Mouse (Mus musculus) Patski (cell line): ENCODE data around the gene Adk. TPM values are rescaled to one million over a fixed set of nuclear protein-coding genes. Genes with fewer than 3 reads are reported as not detected.

Experiments
- ATAC-seq: fragments of 100-300 bp; one replicate; pipeline ENCODE4 v1.8.0; 2021
- CTCF ChIA-PET: fragments of 350-600 bp; sonication (Branson Sonifier 250); formaldehyde crosslinking; loops from one replicate; lab custom pipeline; 2022; ENCODE audit warnings: inconsistent platforms; lab: Charles Lee
- POLR2A ChIA-PET: fragments of 350-600 bp; sonication (Branson Sonifier 250); formaldehyde crosslinking; loops from one replicate; lab custom pipeline; 2022; ENCODE audit warnings: antibody characterized with exemption, inconsistent platforms; lab: Charles Lee
- DNase-seq: peaks from one replicate; pipeline ENCODE4 v3.0.0-alpha.2; 2011; ENCODE audit warnings: low read depth, low spot score
- H3K27me3 ChIP-seq: fragments of 371-371 bp; one replicate; pipeline ENCODE4 v1.5.1; 2021
- CTCF ChIP-seq: fragments of 100-300 bp; IDR thresholded peaks from one replicate; pipeline ENCODE4 v1.5.1; 2021
- in situ Hi-C: fragments of 300-500 bp; cut with MboI; formaldehyde crosslinking; loops from 3 replicates; pipeline ENCODE4 v1.11.1; 2018; ENCODE audit warnings: low pct_unique_long_range_greater_than_20kb, mixed read lengths
- polyA plus RNA-seq: library from polyadenylated mRNA; unstranded; gene quantifications from one replicate; pipeline ENCODE4 v1.2.3, GENCODE M21; 2021

Adk gene
- polyA plus RNA-seq, 1 experiment from 2014 or later = 55.1 TPM

DNA sequence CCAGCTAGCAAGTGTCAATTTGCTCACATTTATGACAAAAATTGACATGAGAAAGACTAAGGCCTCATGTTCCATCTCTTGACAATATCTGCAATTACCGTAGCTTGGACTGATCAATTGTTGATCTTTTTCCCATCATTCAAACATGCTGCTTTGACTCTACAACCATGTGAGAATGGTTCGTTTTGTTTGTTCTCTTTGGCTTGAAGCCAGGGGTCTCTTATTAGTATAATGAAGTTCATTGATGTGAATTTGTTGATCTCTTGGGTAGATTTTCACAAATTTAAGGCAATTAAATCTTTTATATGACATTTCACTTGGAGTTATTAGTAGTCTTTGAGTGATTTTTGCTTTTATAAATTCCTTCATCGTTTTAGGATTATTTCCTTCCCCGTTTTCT is 229.1 kb downstream of the Adk start:
- ChIA-PET POLR2A (no interaction called here), CTCF (no interaction called here)
- H3K27me3 ChIP-seq = no peaks in the 10 kb centered on the region
- ATAC-seq (no peak), DNase-seq (no peak)
- in situ Hi-C loops = no loop called here
- TF ChIP-seq CTCF = no peak

DNA sequence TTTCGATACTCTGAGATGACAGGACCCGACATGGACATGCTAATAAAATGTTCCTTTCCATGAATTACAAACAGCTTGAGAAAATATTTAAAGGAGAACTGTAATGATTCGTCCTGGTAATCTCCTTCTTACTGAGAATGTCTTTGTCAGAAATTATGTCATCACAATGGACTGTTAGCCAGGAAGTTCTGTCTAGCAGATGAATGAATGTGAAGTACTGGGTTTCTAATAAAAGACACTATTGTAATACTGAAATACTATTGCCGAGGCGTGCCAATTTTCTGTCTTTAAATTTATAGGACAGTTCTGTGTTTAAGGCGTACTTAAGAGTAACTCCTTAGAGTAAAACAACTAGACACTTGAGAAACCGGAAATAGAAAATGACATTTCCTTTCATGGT is 231.7 kb downstream of the Adk start:
- TF ChIP-seq CTCF = no peak
- no peak for ATAC-seq
- no peak for DNase-seq
- in situ Hi-C loops = no loop called here
- ChIA-PET CTCF (no interaction called here), POLR2A (no interaction called here)
- H3K27me3 ChIP-seq = no peaks in the 10 kb centered on the region

DNA sequence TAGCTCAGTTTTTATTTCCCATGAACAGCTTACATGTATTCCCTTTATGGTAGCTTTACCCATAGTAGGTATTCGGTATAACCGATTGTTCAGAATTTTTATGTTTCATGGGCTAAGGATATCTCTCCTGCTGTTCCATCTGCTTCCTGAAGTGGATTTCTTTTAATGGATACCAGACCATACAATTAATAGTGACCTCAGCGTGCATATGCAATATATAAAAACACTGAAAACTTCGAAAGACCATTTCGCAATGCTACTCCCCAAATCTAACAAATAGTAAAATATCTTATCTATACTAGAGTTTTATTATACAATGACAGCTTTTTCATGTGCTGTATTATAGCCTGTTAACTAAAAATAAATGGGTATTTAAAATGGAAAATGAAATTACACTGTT is 232.5 kb downstream of the Adk start:
- DNase-seq = no peak
- no peak for ATAC-seq
- TF ChIP-seq CTCF = no peak
- in situ Hi-C loops = no loop called here
- ChIA-PET POLR2A (no interaction called here), CTCF (no interaction called here)
- H3K27me3 ChIP-seq = no peaks in the 10 kb centered on the region

DNA sequence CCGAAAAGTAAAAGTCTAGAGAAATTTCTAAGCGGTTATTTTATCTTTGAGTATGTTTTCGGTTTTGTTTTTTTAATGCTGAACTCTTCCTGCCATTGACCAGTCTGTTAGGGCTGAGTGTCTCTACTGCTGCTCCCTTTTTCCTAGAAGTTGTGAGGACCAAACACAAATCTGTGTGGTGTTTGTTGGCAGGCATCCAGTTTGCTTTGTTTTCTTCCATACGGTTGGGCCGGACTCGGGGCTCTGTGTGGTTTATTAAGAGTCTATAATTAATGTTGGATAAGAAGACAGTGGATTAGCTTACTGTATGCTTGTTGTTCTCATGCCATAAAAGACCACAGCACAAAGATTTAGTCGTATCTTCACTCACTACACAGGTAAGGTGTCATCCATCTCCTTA is 233.9 kb downstream of the Adk start:
- ATAC-seq = no peak
- POLR2A ChIA-PET = no interaction called here
- TF ChIP-seq CTCF = no peak
- CTCF ChIA-PET = interaction anchor here (1.1 to 1.3 kb wide), 2 partner anchors 9 to 12 kb away, joined by 4 read pairs; no protein-coding TSS in a partner anchor
- in situ Hi-C loops = no loop called here
- DNase-seq = no peak
- H3K27me3 ChIP-seq = no peaks in the 10 kb centered on the region

DNA sequence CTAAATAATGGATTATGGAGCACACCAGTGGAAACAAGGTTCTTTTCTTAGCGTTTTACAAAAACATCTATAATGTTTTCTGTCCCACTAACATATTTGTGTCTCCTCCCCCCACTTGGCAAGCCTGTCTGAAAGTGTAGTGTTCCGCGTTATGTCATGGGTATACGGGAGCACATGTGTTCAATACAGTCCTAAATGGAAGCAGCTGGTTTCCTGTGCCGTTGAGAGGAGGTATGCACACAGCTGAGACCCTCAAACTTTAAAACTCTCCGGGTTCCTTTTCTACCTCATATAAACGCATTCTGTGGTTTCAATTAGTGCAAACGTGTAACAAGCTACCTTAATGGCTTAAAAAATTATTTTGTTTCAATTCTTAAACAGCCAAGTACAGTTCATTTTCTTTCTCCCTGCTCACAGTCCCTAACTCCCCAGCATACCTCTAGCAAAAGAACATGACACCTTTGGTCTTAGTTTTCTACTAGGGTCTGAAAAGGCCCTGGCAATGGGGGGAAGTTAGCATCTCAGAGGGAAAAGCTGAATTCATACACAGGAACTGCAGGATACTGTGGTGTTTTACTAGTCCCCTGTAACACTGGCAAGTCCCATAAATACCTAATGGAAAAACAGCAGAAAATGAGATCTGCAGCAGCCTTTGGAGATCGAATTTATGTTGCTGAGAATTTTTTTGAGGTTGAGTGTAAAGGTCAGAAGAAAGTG is 235.5 kb downstream of the Adk start:
- POLR2A ChIA-PET = no interaction called here
- no peak for ATAC-seq
- in situ Hi-C loops = no loop called here

DNA sequence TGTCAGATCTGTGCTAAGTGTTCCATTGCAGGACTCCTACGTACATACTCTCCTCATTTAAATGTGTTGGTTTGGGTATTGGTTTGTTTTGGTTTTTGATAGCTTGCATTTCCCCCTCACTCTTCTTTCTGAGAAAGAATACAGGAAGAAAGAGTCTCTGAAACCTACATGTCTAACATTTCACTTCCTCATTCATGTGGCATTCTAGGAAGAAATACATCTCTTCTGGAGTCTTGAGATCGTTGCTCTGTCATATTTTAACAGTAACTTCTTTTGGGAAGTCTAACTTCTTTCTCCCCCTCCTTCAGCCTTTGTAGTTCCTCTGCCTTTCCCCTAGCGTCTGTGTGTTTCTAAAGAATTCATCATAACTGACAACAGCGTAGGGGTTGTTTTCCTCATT is 247.4 kb downstream of the Adk start:
- CTCF ChIA-PET = no interaction called here
- ATAC-seq = no peak
- TF ChIP-seq CTCF = no peak

More for the DNA sequence above, 235.5 kb downstream of the Adk start:
- TF ChIP-seq CTCF = no peak
- no peaks in the 10 kb centered on the region for H3K27me3 ChIP-seq
- CTCF ChIA-PET = interaction anchor here (1.3 kb wide), 1 partner anchor 10 kb away, joined by 4 read pairs; no protein-coding TSS in a partner anchor
- DNase-seq = no peak

DNA sequence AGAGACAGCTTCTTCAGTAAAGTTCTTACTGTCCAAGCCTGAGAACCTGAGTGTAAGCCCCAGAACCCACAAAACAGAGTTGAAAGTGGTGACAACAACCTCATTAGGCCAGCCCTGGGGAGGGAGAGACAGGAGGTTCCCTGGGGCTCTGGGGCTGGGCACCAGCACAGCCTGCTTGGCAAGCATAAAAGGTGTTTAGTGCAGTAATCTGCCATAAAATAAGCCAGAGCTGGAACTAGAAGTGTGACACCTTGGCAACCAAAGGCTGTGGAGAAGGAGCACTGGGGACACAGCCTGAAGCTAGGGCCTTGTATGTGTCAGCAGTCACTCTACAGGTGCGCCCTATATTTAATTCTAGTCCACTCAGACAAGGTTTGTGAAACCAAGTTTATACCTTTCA is 252.4 kb downstream of the Adk start:
- ATAC-seq (no peak), DNase-seq (no peak)
- CTCF ChIA-PET = no interaction called here
- POLR2A ChIA-PET = interaction anchor here (0.8 kb wide), 1 partner anchor 48 kb away, joined by 4 read pairs; no protein-coding TSS in a partner anchor
- no peaks in the 10 kb centered on the region for H3K27me3 ChIP-seq
- in situ Hi-C loops = no loop called here
- TF ChIP-seq CTCF = no peak

More for the DNA sequence above, 247.4 kb downstream of the Adk start:
- no peak for DNase-seq
- POLR2A ChIA-PET = interaction anchor here (0.6 kb wide), 1 partner anchor 23 kb away, joined by 3 read pairs; no protein-coding TSS in a partner anchor
- no peaks in the 10 kb centered on the region for H3K27me3 ChIP-seq
- in situ Hi-C loops = no loop called here

DNA sequence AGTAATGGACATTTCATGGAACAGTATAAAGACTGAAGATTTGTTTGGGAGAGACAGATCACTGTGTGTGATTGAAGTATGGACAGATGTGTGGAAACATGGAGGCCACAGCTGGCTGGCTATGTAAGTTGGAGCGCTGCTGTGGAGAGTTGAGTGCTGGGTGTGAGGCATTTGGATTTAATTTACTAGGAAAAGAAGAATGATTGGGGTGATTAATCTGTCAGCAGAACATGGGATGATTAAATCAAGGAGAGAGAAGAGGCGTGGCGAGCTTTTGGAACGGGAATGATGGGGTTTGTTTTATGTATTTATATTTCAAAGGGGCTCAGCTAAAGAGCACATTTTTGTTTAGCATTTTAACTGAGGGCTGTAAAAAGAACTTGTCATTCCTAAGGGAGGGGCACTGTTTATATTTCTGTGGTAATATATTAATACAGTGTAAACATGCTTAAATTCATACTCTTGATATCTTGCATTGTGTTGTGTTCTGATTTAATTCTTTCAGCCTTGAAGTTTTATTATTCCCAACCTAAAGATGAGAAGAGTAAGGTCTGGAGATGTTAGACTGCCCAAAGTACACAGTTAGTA is 256.1 kb downstream of the Adk start:
- CTCF ChIA-PET = no interaction called here
- no peaks in the 10 kb centered on the region for H3K27me3 ChIP-seq
- POLR2A ChIA-PET = no interaction called here
- ATAC-seq (no peak), DNase-seq (no peak)
- TF ChIP-seq CTCF = no peak
- in situ Hi-C loops = no loop called here

DNA sequence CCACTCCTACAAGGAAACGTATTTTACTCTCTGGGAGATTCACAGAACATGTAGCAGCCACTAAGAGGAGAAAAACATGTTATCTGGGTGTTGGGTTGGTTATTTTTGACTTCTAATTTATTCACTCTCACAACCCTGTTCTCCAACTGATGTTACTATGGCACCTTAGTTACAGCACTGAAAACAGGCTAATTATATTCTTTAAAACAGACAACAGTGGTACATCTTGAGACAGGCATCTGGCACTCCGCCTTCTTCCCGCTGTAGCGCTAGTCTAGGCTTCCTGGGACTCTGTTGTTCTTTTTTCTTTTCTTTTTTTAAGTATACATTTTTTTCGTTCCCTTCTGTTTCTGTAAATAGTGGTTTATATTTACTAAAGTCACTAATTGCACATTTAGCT is 258.2 kb downstream of the Adk start:
- ChIA-PET CTCF (no interaction called here), POLR2A (interaction anchor here (0.6 kb wide), 1 partner anchor 316 kb away, joined by 3 read pairs; no protein-coding TSS in a partner anchor)
- DNase-seq = no peak
- no peak for ATAC-seq
- no peak for TF ChIP-seq CTCF
- H3K27me3 ChIP-seq = no peaks in the 10 kb centered on the region
- in situ Hi-C loops = no loop called here

DNA sequence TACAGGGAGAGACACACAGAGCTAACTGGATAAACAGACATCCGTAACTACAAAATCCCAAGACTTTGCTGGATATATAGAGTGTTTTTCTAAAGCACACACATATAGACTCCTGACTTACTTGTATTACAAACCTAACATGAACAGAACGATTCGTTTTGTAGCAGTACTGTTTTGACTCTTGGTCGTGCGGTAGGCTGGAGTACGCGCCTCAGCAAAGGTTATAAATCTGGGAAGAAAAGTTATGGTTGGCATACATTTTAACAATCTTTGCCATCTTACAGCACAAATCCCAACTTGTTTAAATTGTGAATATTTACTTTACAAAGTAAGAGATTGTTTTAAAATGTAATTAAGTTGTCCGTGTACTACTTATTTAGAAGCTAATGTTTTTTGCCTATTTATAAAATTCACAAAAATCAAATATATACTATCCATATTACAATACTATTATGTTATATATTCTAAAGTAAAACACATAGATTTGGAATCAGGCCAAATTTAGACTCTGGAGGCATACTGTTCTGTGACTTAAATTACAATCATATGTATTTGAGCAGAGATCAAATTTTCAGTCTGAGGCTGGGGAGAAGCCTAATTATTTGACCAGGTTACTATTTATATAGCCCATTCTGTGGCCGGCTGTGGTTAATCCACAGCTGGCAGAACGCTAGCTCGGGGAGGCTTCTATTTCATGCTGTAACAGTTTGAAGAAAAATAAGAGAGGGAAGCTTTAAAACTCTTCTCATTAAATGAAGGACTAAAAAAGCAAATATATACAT is 261.4 kb downstream of the Adk start:
- in situ Hi-C loops = no loop called here

DNA sequence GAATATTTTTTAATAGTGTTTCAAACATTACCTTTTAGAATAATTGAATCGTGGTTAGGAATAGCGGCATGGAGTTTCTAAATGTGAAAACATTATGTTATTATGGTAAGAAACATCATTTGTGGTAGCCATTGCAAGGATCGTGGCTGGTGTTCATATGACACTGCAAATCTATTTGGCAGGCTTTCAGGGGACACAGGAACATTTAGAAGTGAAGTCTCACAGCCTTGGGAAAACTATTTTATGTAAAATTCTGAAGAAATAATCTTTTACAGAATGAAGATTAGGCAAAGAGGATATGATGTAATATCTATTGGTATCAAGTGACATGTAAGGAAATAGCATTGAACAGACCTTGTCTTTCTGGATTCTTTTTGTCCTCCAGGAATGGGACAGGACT is 262.1 kb downstream of the Adk start:
- DNase-seq (no peak), ATAC-seq (no peak)
- ChIA-PET CTCF (no interaction called here), POLR2A (no interaction called here)
- H3K27me3 ChIP-seq = no peaks in the 10 kb centered on the region
- TF ChIP-seq CTCF = no peak
- in situ Hi-C loops = no loop called here

More for the DNA sequence above, 261.4 kb downstream of the Adk start:
- ATAC-seq (no peak), DNase-seq (no peak)
- CTCF ChIA-PET = interaction anchor here (1.2 kb wide), 1 partner anchor 29 kb away, joined by 3 read pairs; no protein-coding TSS in a partner anchor
- no peaks in the 10 kb centered on the region for H3K27me3 ChIP-seq
- POLR2A ChIA-PET = interaction anchor here (0.8 kb wide), 1 partner anchor 36 kb away, joined by 5 read pairs; no protein-coding TSS in a partner anchor
- TF ChIP-seq CTCF = no peak
